Mouse (Mus musculus) right cerebral cortex, postnatal 14 days (tissue): ENCODE measurements around the gene Kcnj1.

ENCODE experiments used
- DNase-seq: peaks from one replicate; pipeline ENCODE4 v3.0.0; 2022

Kcnj1 gene

GRCm38 (mm10) chr9:32400212-32400611, 27.9 kb downstream of the Kcnj1 start:
- DNase-seq: no peak

- no peak for DNase-seq
These were observed 28.4 kb downstream of the Kcnj1 start for GRCm38 (mm10) chr9:32400662-32401161.

- peak; percentile 67 for DNase-seq
These were observed 33.1 kb downstream of the Kcnj1 start for GRCm38 (mm10) chr9:32405191-32405925.

GRCm38 (mm10) chr9:32408730-32409059, 36.4 kb downstream of the Kcnj1 start:
- DNase-seq: no peak

GRCm38 (mm10) chr9:32409060-32409961, 37.0 kb downstream of the Kcnj1 start:
- DNase-seq: no peak

GRCm38 (mm10) chr9:32410671-32411070, 38.4 kb downstream of the Kcnj1 start:
- DNase-seq: no peak

GRCm38 (mm10) chr9:32411507-32411906, 39.2 kb downstream of the Kcnj1 start:
- DNase-seq: no peak

- DNase-seq: no peak
These were observed 40.7 kb downstream of the Kcnj1 start for GRCm38 (mm10) chr9:32412836-32413580.

GRCm38 (mm10) chr9:32414956-32415355, 42.7 kb downstream of the Kcnj1 start:
- DNase-seq: no peak

- no peak for DNase-seq
These were observed 43.7 kb downstream of the Kcnj1 start for GRCm38 (mm10) chr9:32415952-32416351.

GRCm38 (mm10) chr9:32417466-32418116, 45.3 kb downstream of the Kcnj1 start:
- no peak for DNase-seq

GRCm38 (mm10) chr9:32420711-32421110, 48.4 kb downstream of the Kcnj1 start:
- DNase-seq: no peak

- DNase-seq: no peak
These were observed 53.0 kb downstream of the Kcnj1 start for GRCm38 (mm10) chr9:32425321-32425720.

- no peak for DNase-seq
These were observed 58.8 kb downstream of the Kcnj1 start for GRCm38 (mm10) chr9:32431061-32431460.

GRCm38 (mm10) chr9:32434241-32435213, 62.2 kb downstream of the Kcnj1 start:
- no peak for DNase-seq

- no peak for DNase-seq
These were observed 70.8 kb downstream of the Kcnj1 start for GRCm38 (mm10) chr9:32443115-32443514.

GRCm38 (mm10) chr9:32443817-32444216, 71.5 kb downstream of the Kcnj1 start:
- no peak for DNase-seq

- no peak for DNase-seq
These were observed 72.3 kb downstream of the Kcnj1 start for GRCm38 (mm10) chr9:32444453-32445201.

GRCm38 (mm10) chr9:32445789-32446188, 73.5 kb downstream of the Kcnj1 start:
- no peak for DNase-seq

- no peak for DNase-seq
These were observed 76.5 kb downstream of the Kcnj1 start for GRCm38 (mm10) chr9:32448766-32449165.
